Mouse (Mus musculus) mature B cell (primary cell): ENCODE results near the gene Syt16.

Experiments
- in situ Hi-C: fragments of 300-500 bp; cut with MboI; formaldehyde crosslinking; loops from 2 replicates; pipeline ENCODE4 v1.14.3; 2019

Gene Syt16

DNA sequence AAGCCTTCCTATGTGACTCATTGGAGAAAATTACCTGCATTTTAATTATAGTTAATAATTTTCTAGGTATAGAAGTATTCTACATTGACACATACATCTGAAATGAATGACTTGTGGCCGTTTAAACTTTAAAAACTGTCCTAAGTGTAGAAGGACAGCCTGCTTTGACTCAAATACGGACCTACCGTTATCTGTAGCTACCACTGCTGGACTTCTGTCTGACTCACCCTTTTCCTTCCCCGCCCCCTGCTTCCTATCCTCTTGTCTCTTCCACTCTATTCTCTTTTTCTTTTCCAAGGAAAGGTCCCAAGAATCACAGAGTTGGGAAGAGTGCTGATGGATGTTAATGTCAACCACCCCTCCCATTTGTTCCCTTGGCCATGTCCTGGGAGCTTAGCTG is 222.4 kb downstream of the Syt16 start:
- in situ Hi-C loops = no loop called here

DNA sequence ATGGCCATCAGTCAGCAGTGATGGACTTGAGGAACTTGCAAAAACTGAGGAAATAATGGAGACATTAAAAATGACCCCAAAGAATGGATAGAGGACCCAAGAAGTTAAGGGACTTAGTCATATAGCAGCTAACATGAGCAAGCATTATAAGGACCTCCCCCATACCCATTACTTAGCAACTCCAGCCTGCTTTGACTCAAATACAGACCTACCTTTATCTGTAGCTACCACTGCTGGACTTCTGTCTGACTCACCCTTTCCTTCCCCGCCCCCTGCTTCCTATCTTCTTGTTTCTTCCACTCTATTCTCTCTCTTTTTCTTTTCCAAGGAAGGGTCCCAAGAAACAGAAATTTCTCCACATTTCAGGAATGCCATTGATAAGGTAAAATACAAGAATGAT is 223.2 kb downstream of the Syt16 start:
- in situ Hi-C loops = no loop called here

DNA sequence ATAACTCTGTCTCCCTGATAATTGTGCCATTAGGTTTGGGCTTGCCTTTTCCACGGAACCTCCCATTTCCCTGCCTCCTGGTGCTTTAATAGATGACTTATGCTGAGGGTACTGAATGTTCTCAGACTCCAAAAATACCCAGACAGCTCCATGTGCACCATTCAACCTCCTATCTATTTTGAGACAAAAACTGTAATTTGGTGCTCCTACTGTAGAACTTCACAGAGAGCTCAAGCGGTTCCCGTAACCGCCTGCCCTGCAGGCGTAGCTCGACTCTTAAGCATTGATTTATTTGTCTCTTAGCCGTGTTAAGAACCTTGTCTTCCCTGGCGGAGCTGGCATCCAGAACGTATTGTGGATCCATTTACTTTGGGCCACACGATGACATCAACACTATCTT is 233.3 kb downstream of the Syt16 start:
- in situ Hi-C loops = no loop called here

DNA sequence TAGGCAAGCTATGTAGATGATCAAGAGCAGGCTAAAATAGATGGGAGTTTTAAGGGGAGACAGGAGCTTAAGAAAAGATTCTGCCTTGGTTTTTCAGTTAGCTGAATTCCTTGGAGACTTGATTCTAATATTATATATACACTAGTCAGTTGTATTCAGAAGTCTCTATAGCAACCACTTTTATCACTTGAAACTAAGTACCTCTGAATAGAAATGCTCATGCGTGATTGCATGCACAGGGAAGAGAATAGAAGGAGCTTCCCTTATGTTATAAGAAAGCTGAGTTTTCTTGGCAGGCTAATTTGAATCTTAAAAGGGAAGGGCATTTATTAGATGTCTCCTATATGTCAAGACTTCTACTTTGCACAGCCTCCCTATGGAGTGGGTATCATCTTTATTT is 235.4 kb downstream of the Syt16 start:
- in situ Hi-C loops = no loop called here

DNA sequence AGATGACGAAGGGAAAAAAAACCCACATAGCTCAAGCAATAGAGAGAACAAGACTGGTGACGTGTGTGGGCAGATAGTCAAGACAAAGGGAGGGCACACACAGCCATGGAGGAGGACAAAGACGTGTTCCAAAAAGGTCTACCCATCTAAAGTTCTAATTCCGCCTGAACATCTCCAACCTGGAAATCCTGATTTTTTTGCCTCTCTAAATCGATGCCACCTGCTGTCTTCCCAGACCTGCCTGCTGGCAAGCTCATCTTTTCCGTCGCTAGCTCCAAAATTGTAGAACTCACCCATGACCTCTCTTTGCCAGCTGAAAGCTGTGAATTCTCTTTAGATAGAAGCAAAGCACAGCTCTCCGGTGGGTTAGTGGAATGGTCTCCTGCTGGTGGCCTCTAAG is 238.7 kb downstream of the Syt16 start:
- in situ Hi-C loops = no loop called here

DNA sequence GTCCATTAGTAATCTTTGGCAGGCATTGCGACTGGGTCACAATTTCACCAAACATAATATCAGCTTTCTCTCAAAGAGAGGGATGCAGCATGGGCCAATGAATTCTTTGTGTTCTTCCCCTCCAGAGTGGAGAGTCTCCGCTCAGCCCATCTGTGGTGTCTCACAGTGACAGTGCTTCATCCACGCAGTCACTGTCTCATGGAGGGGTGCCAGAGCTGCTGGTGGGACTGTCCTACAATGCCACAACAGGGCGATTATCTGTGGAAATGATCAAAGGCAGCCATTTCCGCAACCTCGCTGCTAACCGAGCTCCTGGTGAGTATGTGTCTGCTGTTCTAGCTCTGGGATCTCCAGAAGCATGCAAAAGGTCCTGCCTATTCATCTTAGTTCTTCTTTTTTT is 240.6 kb downstream of the Syt16 start:
- in situ Hi-C loops = no loop called here

DNA sequence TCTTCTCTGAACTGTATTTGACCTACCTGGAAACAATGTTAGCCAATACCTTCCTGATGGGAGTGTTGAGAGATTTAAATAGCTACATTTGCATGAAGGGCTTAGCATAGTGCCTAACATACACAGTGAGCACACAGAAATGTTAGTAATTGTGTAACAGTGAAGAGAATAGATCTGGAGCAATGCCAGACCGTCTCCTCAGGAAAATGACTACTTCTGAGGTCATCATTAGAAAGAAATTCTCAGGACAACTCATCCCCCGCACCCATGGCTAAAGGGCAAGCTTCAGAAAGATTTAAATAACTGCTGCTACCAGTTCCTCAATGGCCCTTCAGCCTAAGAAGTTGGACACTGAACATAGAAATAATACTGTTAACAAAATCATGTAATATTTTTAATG is 241.3 kb downstream of the Syt16 start:
- in situ Hi-C loops = no loop called here

DNA sequence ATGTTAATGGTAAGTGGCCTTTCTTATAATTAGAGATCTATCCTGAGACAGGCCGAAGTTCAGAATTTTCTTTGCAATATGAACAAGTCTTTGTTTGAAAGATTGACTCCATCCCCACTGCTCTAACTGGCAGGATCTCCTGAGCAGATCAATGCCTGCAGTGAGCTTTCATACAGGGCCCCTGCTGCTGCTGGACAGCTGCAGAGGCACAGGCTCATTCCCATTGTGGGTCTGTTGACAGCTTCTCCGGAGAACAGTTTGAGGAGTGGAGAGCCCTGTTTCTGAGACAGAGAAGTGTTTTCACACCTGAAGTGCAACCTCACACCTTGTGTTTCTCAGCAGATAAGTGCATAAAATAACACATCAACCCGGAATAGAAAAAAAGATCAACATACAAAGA is 267.4 kb downstream of the Syt16 start:
- in situ Hi-C loops = no loop called here

DNA sequence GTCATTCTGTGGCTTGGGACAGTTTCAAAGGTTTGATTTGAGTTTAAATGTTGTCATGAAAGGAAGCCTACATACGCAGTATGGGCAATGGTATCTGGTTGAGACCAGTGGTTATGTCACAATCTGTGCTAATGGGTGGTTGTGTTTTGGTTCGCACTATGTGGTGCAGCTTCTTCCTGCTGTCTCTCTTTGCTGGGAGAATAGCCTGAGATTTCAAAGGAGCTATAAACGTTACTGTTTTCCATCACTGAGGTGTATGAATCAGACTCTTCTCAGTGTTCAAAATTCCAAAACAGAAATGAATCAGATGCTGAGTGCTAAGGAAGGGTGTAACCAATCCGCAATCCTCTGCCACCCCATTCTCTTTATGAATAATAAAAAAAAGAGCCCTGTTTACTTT is 269.6 kb downstream of the Syt16 start:
- in situ Hi-C loops = no loop called here

DNA sequence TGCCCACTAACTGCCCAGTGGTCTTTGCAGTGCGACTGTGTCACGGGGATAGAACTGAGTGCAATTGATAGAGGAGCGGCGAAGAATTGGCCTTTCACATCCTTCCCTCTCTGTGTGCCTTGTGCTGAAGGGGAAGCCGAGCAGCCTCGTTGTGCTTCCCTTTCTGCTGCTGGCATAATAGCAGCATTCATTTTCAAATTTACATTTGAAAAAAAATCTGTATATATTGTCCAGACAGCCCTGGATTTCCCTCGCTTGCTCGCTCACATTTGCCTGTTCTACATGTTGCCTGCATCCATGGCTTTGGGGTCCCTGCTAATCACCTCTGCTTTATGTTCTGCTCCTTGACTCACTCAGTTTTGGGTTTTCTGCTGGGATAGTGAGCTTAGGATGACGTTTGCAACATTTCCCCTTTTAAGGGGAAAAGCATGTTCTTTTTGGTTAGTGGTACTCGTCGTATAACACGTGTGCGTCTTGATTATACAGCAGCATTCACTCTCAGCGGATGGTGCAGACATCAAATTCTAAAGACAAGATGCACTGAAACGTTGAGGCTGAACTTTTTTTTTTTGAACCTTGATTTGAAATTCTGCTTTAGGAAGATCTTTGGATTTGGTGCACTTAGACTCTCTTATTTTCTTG is 271.3 kb downstream of the Syt16 start:
- in situ Hi-C loops = no loop called here

DNA sequence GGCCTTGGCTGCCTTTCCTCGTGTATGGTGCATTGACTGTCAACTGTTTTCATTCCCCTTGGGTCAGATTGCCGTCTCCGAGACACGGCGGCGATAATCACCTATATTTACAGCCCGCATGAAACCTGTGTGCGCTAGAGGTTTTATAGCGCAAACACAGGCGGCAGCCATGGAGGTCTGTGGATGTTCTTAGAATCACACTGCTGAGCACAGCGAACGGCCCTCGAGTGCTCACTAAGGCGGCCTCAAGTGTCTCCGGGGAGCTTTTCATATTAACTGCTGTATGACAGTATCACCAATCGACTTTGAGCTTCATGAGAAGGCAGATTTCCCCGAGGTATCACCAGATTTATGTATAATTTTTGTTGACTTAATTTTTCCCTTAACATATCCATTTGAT is 275.1 kb downstream of the Syt16 start:
- in situ Hi-C loops = no loop called here

DNA sequence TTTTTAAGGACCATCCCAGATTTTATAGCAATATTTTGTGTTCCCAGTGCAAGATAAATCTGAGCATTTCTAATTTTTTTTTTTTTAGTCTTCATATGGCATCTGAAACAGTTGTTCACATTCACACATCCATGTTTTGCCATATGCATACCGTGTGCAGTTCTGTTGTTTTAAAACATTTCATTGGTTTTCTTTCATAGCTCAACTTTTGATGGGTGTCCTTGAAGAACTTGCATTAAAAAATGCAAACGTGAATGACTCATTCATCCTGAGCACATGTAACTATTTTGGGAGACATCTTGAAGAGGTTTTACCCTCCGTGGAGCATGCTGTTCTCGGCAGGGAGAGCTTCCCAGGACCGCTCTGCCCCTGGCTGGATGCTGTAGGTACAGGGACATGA is 279.8 kb downstream of the Syt16 start:
- in situ Hi-C loops = no loop called here

DNA sequence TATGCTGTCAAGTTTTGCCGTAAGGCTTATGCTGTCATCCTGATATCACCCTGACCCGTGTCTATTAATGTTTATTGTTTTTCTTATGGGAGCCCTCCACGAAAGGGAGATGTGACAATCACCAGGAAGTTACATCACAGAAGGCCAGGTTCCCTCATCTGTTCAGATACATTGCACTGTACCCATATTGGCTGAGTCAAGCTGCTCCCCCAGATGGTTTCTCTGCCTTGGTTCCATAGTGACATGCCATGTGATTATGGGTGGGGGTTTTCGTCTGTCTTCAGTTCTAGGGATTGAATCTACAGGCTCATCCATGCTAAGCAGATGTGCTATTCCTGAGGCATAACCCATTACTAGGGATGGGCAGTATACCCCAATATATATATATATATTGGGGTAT is 283.9 kb downstream of the Syt16 start:
- in situ Hi-C loops = no loop called here

DNA sequence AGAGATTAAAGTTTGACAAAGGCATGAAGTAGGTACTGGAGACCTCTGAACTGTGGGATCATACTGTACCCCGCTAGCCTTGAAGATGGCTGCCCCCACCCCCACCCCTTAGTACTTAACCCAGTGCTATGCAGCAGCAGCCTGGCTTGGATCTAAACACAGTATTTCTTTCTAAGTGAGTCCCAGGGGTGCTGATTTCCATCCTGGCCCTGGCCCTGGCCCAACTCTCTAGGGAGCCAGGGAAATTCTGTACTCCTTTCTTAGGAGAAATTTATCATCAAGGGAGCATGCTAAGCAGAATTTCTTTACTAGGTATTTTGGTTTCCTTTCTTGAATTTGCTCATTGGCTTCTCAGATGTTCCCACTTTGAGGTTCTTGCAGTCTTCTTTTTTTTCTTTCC is 285.4 kb downstream of the Syt16 start:
- in situ Hi-C loops = no loop called here

DNA sequence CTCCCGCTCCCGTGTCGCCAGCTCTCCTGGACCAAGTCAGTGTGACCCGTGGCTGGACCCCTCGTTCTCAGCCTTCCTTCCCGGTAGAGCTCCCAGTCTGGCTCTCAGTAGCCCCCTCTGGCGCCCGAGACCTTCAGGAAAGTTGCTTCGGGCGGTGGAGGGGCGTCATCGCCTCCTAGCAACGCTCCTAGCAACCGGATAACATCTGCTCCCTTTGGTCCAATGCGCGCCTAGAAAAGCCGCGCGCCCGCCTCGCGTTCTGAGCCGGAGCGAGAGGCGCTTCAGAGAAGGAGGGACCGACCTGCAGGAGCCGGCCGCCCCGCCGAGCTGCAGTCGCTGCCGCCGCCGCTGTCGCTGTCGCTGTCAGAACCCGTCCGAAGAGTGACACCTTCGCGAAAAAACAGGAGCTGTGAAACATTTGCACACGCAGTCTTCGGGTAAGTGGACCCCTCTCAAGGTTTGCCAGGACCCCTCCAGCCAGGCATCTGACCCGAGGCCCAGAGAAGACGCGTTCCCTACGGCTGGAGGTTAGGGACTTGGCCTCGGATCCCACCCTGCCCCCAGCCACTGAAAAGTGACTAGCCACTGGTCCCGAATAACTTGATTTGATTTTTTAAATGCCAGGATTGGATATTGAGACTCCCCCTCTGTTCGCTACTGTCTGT is 286.7 kb downstream of the Syt16 start:
- in situ Hi-C loops = no loop called here

DNA sequence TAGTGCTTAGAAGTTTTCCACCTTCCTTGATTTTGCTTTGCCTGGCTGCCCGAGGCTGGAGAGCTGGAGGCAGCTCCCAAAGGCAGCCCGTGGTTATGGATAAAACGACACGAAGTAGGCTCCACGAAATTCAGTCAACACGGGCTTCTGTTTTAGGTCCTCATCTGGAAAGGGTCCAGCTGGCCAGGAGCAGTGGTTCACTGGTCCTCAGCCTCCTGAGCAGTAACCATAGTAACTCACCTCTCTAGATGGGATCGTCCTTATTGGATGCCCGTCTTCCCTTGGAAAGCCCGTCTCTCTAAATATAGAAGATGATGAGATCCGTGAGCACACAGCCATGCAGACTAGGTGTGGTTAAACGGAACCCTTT is 287.2 kb downstream of the Syt16 start:
- in situ Hi-C loops = no loop called here

DNA sequence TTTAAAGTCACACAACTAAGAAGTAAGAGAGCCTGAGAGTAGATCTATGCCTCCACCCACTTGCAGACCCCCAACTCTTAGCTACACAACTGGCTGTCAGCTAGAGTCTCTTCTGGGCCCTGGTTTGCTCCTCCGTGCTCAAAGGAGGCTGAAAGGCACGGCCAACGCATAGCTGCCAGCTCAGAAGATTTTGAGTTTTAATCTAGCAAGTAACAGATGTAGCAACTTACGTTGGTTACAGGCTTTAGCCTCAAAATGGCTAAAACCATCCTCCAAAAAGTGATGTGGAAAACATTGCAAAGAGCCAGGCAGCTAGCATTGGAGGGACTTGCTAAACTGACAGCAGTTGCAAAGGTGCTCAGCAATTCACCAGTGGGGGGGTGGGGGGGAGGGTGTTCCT is 293.5 kb downstream of the Syt16 start:
- in situ Hi-C loops = no loop called here

DNA sequence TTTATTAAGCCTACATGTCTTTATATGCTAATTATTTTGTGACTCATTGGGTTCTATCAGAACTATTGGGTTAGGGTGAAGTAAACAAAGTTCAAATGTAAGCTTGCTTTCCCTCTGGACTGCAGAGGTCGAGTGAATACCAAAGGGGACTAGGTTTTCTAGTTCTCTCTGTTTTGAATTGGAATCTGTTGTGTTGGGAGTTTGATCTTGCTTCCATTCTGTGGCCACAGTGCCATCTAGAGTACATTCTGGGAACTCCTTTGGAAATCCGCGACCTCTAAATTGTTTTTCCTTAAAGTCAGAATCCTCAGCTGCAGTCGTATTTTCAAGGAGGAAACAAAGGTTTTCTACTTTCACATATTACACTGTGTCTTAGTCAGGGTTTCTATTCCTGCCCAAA is 296.2 kb downstream of the Syt16 start:
- in situ Hi-C loops = no loop called here

DNA sequence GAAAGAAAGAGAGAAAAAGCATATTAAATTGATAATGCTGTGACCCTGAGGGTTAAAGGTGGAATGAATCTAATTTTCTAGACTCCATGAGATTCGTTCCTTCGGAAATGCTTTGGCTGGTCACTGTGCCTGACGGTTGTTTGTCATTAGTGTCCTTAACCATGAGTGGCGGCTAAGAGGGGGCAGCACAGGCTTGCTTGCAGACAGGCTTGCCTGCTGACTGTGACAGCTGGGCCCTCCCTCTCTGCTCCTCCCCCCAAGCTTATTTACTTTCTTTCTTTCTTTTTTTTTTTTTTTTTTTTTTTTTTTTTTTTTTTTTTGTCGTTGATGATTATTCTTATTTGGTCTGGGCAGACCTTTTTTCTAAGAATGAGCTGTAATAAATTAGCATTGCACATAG is 298.9 kb downstream of the Syt16 start:
- in situ Hi-C loops = no loop called here

DNA sequence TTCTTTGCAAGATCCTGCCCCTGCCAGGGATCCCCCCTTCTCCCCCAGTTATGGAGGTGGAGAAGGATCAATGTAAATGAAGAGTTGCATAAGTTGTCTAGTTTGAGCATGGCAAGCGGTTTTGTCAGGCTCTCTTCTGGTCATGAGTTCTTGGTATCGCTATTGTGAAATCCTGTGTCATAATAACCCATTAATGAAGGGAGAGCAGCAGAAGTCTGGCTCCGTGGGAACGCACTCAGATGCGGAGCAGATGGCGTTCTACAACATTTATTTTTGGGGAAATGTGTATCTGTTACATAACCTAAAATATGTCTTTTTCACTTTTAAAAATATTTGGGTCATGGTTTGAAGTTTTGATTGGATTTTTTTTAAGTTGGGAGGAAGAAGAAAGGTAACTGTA is 304.1 kb downstream of the Syt16 start:
- in situ Hi-C loops = no loop called here

DNA sequence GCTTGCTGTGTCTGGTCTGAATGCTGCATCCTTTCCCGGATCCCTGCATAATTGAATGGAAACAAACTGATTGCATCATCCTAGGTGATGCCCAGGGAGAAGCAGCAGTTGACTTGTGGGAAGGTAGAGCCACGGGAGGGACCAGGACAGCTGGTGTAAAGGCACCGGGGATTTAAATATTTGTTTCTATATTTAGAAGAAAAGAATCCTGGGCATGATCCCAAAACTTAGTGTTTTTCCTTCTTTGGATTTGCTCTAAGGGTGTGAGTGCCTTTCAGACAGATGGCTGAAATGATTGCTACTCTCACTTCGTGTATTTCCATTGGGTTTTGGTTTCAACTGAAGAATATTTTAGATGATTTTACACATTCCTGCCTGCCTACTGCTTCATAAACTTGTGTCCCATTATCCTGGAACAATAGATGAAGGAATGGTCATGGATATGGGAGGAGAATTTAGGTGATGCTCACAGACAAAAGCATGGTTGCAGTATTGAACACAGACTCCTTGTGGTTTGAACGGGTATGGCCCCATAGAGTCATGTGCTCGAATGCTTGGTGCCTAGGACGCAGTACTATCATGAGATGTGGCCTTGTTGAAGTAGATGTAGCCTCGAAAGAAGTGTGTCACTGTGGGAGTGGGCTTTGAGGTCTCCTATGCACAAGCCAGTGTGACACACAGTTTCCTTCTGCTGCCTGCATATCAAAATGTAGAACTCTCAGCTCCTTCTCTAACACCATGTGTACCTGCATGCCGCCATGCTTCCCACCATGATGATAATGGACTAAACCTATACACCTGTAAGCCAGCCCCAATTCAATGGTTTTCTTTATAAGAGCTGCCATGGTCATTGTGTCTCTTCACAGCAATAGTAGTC is 306.2 kb downstream of the Syt16 start:
- in situ Hi-C loops = no loop called here

DNA sequence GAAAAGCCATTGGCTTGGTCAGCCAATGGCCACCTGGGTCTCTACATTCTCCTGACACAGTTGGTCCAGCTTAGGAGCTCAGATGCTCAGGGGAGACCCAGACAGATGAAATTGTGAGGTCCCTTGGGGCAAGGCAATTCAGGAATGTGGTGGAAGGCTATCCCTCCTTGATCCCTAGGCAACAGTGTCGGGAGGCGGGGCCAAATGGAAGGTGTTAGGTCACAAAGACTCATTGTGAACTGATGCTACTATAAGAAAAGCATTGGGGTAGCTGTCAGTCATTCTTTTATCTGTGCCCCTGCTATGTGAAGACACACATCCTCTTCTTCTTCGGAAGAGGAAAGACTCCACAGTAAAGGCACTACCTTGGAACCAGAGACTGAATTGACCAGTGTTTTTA is 315.1 kb downstream of the Syt16 start:
- in situ Hi-C loops = no loop called here

DNA sequence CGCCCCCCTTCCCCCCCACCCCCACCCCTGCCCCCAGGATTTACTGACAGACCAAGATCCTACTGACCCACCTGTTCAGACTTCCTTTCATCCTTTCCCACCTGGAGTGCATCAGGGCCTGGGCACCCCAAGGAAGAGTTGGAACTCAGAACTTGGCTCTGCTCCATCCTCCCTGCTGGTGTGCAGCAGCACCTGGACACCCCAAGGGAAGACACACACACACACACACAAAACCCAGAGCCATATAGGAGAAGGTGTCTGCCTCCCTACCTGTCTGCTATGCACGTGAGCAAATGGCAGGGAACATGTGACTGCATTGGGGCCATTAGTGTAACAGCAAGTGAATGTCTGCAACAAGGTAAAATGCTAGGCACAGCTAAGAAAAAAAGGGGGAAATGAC is 317.8 kb downstream of the Syt16 start:
- in situ Hi-C loops = no loop called here
